Mouse (Mus musculus): ENCODE data around the gene Gm2916.
"Not testable (repeated sequence)": the region's sequence is repeated elsewhere in the genome, so short reads cannot be mapped to it uniquely, and the experiment has no call there.

The Gm2916 gene

GRCm38 (mm10) chr14:3883872-3884271, at the start of gene Gm2916:
TSS of gene Gm2916 (plus strand) at chr14:3884172.
- not testable (repeated sequence) for DNase-seq

- DNase-seq: not testable (repeated sequence)
Measured at GRCm38 (mm10) chr14:3845945-3846344, 38.0 kb upstream of the Gm2916 start, which contains the start of gene Gm3033. TSS of gene Gm3033 (plus strand) at chr14:3846245.

DNA sequence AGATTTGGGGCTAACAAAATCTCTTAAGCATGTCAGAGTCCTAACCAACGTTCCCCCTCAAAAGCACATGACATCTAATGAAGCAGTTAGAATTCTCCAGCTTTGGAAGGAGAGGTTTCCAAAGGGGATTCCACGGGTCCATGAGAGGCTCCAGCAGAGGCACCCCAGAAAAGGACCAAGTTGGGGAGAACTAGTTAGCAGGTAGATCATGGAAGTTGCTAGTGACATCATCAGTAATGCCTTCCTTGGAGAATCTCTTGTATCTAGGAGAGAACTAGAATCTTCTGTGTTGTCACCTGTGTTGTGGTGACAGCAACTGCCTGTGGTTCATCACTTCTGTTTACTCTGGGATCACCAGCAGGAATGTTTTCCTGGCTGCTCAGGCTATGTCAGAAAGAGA, 47.5 kb downstream of the Gm2916 start, which contains the start of gene Gm3029:
TSS of gene Gm3029 (plus strand) at position 301 of the 400 bp plus-strand sequence.
- not testable (repeated sequence) for DNase-seq

- not testable (repeated sequence) for DNase-seq
Measured at GRCm38 (mm10) chr14:3963247-3963646, 79.3 kb downstream of the Gm2916 start, which contains the start of gene Gm3095. TSS of gene Gm3095 (plus strand) at chr14:3963547.
